Mouse (Mus musculus) heart, postnatal 4 days (tissue): ENCODE results near the gene Tmem144. TPM values are rescaled to one million over a fixed set of nuclear protein-coding genes. Genes with fewer than 3 reads are reported as not detected.

ENCODE experiments used
- DNase-seq: peaks from one replicate; pipeline ENCODE4 v3.0.0; 2021
- total RNA-seq, 2 experiments: library from RNA; stranded (reverse); gene quantifications; 2 replicates each; pipeline ENCODE4 v1.2.3; 2021

Tmem144 gene
- total RNA-seq, 2 experiments from 2014 or later = 10.4 to 10.6 TPM

DNA sequence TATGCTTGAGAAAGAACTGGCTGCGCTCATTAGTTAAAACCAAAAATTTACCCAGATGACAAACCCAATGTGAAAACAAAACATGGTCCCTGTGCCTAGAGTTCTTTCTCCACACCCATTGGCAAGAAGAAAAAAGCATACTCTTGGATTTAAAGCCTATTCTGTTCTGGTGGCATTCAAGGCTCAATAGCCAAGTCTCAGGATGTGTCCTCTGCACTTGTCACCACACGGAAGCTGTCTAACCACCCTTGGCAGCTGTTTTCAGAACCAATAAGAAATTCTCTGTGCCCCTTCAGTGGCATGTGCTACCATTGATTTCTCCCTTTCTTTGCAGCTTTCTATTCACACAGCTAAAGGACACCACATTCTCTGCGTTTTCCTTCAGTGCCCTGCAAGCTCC is 5.6 kb upstream of the Tmem144 start:
- no peak for DNase-seq

DNA sequence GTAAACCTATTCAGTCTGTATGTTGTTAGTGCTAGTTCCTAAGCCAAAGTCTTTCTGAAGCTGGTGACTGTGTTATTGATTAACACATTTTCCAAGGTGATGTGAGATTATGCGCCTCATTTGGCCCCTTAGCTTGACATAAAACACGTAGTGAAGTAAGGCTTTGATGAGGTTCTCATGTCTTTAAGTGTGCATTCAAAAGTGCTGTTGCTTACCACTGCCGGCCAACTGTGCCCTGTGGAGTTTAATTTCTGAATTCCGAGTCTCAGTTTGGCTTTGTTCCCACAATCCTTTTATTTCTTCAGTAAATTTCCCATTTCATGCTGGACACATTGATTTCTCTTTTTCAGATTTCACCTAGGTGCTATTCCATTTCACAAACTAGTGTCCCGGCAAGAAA is 5.2 kb upstream of the Tmem144 start:
- no peak for DNase-seq

DNA sequence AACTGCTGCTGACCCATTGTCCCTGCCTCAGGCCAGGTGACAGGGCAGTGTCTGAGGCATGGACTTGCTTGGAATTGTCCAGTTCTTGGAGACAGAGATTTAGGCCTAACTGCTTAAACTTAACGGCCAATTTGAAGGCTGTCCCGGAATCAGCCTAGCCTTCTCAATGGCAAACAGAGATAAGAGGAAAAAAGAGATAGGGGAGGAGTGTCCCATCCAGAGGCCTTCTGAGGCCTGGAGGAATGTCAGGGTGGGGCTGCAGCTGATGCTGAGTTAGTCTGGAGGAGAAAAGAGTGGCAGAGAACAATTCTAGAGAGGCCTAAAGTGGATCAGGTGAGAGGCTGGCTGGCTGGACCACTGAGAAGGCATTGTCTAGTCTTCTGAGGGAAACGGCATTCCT is 465 bp downstream of the Tmem144 start:
- DNase-seq = no peak

DNA sequence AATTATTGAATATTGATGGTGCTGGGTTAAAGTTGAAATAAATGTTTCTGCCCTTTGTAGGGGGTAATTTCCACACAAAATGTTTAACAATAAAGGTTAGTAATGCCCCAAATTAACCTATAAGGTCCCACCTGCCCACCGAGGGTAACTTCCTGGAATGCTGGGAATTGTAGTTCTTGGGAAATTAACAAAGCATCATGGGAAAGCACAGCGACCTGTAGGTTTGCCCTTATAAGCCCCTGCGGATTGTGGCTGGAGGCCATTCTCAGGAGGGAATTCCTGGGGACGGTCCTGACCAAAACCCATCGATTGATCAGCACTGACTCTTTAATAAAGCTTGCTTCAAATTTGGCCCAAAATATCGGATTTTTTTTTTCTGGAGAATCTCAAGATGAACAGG is 1.9 kb downstream of the Tmem144 start:
- DNase-seq = no peak

DNA sequence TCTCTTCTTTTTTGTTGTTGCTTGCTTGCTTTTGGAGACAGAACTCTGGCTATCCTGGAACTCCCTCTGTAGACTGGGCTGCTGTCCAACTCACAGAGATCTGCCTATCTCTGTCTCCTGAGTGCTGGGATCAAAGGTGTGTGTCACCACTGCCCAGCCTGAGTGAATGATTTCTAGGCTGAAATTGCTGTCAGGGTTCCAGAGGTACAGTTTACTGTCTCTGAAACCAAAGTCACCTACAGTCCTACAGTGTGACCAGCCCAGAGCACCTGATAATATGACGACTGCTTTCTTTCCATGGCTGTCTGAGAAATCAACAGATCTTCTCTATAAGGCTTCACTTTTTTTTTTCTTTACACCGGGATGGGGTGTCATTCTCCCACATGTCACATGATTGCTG is 3.0 kb downstream of the Tmem144 start:
- DNase-seq = no peak

DNA sequence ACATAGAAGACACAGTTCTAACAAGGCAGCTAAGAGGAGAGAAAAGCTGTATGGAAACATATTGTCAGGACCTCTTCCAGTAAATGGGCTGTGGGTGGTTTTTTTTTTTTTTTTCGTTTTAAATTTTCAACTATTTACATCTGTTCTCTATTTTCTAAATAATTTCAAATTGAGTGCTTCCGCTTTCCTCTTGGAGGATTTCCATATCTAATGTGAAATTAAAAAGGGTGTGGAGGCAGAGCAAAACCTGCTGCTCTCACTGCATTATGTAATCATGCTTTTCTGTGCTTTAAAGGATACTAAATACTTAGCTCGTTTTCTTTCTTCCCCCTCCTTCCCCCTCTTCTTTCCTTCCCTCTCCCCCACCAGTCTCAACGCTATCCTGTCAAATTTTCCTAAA is 3.7 kb downstream of the Tmem144 start:
- no peak for DNase-seq

DNA sequence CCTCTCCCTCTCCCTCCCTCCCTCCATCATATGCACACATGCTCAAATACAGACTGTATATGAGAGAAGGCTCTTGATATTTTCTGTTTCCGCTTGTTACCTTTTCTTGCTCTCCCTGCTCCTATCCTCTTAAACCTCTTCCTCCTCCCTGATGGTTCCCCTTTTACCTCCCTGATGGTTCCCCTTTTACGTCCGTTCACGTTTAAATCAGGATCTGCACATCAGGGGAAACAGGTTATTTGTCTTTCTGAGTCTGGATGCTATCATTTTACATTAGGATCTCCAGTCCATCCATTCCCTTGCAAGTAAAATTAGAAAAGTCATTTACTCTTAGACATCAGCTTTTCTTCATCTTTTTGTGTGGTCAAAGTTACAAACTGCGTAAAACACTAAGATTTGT is 5.9 kb downstream of the Tmem144 start:
- DNase-seq = no peak

DNA sequence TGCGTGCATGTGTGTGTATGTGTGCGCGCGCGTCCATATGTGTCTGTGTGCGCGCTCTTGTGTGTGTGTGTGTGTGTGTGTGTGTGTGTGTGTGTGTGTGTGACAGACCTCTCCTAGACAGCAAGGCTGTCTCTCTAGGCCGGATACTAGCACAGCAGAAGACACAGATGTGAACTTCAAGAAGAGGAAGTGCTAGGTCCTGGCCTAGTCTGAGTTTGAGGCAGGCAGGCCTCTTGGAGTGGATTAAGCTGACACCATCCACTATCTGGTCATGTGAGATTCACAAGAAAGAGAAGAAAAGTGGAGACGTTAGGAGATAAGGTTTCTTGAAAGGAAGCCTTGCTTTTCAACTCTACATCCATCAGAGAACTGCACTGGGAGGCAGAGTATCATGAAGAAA is 8.6 kb downstream of the Tmem144 start:
- no peak for DNase-seq

DNA sequence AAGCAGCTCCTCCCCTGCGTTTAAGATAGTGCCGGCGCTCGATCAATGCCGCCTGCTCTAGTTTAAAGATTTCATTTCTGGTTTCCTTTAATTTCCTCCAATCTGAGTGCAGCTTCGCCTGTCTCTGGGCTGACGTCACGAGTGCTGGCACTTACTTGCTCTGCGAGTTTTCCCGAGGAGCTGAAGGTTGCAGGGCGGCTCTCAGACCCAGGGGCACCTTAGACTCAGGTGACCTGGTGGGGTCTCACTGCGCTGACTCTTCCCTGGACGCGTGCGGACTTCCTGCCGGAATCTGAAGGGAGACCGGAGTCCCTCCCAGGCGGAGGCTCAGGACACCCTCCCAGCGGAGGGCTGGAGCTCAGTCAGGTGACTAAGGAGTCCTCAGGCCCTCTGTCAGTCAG is 10.0 kb downstream of the Tmem144 start:
- peak; percentile 68 for DNase-seq

DNA sequence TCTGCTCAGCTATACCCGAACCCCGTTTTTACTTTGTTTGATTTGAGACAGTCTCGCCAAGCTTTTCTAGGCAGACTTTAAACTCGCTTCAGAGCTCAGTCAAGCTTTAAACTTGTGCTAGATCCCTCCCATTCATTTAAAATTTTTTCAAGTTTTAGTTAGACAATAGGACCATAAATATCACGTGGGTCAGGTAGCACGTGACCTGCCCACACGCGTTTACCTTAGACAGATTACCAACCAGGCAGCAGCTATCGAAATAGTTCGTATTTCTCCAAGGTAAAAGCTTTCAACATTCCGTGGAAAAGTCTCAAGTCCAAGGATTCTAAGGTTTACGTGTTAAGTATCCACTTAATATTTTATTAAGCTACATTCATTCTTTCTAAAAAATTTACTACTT is 10.4 kb downstream of the Tmem144 start:
- peak; percentile 65 for DNase-seq

DNA sequence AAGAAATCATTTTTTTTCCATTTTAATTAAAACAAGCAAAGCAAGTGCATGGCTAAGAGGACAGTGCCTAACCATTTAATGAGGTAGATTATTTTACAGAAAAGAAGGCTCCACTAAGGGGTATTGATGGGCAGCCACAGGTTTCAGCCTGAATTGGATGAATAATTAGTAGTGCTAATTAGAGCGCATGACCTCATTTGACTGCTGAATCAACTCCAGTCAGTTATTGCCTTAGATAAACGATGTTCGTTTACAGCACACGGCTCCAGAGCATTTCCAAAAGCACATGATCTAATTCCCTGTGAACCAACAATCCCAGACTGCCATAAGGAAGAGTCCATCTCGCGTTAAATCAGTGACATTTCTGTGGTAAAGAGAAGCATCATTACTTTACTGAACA is 11.1 kb downstream of the Tmem144 start:
- no peak for DNase-seq

DNA sequence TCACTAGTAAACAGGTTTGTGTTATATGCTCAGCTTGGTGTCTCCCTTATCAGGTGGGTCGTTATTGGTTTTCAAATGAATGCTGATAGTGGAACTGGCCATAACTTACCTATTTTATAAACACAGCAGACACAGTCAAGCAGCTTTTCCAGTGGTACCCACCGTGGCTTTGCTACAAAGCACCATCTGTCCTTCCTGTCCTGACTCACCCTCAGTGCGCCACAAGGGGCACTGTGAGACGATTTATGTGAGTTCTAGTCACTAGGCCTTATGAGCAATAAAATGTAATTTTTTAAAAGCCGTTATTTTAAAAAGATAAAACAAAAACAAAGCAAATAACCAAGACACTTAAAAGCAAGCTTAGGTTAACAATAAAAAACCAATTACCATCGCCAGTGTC is 13.8 kb downstream of the Tmem144 start:
- DNase-seq = no peak

DNA sequence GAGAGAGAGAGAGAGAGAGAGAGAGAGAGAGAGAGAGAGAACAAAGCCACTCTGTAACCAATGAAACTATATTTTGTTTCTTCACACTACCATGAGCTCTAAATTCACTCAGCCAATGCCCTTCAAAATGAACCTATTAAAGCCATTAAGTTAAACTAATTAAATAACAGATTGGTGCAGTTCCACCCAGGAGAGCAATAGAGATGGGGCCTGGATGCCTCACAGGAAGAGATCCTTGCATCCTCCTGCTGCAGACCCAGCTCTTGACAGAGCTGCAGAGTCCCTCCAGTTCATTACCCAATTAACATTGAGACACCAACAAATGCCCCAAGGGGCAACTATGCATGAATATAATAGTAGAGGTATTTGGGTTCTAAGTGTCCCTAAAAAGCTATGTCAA is 23.3 kb downstream of the Tmem144 start:
- no peak for DNase-seq

DNA sequence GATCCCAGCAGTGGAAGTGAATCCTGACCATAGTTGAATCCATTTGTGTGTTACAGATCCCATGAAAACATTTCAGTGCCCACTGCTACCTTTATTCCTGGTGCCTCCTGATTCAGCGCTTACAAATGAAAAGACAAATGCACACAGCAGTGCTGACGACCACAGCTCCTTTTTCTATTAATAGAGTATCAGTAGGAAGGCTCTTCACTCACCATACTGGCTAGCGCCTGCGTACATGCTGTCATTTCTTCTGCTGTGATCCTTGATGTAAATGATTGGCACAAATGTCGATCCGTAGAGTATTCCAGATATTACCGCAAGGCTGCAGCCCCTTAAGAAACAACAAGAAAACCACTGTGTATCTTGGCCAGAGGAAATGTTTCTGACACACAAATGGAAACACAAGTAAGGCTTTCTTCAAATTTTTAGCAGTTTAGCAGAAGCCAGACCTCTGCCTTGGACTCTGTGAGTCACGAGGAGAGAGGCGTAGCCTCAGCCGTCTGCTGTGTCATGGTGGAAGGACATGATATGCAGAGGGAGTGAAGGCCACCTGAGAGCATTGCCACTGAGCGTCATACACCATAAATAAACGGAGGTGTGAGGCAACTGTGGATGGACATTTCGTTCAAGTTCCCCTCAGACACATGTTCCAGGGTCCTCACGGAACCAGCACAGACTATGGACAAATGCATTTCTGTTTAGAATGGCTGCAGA is 27.3 kb downstream of the Tmem144 start:
- DNase-seq = no peak

DNA sequence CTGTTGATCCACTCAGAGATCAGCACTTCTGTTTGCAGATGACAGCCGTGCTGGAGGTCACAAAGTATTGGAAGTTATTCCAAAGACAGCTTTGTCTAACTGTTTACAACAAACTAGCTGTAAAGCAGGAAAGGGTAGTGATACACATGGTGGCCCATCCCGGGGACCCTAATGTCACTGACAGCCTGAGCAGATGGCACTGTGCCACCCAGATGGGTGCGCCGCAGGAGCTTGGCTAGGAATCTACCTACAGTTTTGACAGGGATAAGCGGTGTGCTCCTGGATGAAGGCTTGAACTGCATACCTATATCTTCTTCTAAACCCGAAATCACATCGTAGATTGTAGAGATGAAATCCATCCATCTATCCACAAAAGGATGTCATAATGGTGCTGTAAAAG is 29.4 kb downstream of the Tmem144 start:
- DNase-seq = no peak

DNA sequence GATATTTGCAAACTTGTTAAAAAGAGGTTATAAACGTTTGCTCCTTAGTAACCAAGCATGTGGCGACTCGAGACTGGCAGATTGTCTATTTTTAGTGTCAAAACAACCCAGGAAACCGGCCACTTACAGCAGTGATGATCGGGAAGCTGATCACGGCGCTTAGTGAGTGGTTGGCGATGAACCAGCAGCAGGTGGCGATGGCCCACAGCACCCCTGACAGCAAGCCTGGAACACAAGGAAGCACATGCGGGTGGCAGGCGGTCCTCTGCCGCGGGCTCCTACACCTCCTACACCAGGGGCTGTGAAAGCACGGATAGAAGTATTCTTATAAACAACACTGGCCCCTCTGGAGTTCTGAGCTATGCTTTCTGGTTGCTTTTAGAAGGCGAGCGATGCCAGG is 31.4 kb downstream of the Tmem144 start:
- no peak for DNase-seq

DNA sequence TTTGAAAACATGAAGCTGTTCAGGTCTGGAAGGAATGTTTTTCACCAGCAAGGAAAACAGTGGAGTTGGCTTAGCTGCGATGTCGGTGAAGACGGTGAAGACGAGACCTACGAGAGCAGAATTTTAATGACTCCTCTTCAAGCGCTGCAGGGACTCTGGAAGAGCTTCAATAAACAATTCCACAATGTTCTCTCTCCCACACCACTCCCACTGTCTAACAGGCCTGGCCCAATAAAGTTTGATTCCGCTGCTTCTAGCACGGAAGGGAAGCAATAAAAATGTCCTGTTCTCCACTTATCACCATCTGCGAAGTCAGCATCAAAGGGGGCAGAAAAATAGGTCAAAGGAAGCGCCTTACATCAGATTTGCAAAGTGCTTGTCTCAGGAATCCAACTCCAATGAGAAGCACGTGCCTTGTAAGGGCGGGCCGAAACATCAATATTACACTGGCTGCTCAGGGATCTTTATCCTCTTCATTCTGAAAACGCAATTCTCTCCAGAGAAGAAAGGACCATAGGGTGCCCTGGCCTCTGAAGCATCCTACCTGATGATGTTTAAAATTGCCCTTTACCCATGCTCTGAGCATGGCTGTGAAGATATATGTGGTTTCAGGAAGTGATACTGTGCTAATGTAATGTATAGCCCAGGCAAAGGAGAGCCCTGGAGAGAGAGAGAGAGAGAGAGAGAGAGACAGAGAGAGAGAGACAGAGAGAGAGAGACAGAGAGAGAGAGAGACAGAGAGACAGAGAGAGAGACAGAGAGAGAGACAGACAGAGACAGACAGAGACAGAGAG is 34.2 kb downstream of the Tmem144 start:
- DNase-seq = no peak

DNA sequence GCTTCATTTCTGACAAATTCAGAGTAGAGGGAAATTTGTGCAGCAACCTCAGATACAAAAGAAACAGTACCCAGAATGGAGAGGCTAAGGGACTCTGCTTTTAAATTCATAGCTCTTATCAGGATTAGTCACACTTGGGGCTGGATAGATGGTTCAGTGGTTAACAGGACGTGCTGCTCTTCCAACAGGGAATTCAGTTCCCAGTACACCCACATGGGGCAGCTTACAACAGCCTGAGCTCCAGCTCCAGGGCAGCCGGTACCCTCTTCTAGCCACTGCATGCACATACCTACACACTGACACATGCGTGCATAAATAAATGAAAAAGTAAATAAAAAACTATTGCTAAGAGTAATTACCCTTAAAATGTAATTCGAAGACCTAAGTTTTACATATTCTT is 36.3 kb downstream of the Tmem144 start:
- DNase-seq = no peak

DNA sequence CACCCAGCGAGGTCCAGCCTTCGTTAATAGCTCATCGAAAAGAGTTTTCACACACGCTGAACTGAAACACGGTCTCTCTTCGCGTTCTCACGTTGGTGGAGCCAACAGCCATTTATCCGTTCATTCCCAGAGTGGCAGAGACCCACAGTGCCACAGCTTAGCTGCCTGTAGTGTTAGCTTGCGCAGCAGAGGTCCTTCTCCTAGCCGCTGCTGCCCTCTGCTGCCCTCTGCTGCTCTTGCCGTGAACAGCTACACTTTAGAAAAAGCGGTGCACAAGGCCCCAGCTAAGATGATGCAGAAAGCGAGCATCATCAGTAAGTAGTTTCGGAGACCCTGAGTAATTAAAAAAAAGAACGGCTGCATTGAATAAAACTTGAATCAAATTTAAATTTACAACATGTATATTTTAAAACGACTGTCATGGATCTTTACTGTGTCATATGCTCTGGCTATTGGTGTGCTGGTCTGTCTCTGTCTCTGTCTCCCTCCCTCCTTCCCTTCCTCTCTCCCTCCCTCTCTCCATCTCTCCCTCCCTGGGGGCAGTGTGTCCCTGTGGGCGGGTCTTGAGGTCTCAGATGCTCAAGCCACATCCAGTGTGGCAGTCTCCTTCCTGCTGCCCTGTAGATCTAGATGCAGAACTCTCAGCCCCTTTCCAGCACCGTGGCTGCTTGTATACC is 38.6 kb downstream of the Tmem144 start:
- peak; percentile 82 for DNase-seq

DNA sequence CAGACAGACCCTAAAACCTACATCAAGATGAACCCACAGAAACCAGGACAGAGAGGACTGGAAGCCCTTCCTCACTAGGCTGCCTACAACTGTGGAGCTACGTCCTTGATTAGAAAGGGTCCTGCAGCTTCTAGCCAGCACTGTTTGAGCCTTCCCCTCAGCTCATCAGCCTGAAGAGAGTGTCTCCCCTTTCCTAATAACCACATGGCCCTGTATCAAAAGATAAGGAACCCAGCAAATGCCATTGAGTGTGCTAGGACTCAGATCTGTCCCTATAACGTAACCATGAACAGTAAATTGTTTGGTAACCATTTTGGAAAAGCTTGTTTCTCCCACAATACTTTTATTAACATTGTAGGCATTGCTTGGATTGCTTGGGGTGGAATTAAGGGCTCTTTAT is 40.5 kb downstream of the Tmem144 start:
- DNase-seq = no peak

DNA sequence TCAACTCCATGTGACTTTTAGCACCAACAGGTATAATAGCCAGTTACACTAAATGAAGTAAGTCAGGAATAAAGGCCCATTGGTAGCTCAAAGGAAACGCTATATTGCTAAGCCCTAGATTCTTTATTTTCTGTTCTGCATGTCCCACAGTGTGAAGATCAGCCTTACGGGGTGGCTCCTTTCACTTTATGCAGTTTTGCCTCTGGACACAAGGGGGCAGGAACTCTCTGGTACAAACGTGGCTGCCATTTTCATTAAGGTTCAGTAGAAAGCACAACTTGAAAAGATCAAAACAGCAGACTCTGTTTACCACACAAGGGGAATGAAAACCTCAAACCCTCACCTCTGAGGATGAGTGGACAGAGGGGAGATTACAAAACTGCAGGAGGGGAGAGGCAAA is 40.9 kb downstream of the Tmem144 start:
- DNase-seq = peak; percentile 39

DNA sequence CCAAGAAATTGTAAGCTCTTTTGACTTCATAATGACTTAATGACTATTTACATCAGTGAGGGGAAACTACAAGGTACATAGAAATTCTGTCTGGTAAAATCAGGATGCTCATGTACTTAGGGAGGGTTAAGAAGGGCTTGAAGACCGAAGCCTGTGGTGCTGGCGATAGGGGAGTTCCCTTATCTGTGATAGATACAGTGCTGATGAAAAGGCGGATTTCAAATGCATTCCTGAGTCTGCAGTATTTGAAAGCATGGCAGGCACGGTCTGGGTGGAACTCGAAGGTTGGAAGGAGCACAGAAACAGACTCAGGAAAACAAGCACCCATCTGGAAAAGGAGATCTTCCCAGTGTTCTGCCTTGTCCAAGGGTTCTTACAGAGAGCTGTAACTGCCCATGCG is 42.0 kb downstream of the Tmem144 start:
- no peak for DNase-seq

DNA sequence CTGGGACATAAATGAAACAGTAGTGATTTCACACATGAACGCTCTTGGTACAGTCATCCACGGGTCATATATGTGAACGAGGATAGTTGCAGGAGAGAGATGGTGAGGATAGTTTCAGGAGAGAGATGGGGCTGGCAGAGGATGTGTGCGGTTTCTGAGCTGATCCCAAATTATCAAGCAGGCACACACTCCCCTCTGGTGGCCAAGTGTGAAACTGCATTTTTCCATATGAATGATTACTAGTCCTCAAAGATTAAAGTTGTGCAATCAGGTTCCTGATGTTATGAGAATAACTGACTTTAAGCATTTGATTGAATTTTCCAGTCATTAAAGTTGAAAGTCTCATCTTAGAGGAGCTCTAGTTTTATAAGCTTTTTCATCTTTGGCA is 43.4 kb downstream of the Tmem144 start:
- peak; percentile 74 for DNase-seq
